Mouse (Mus musculus): ENCODE measurements around the gene 4933428M09Rik. TPM values are rescaled to one million over a fixed set of nuclear protein-coding genes. Genes with fewer than 3 reads are reported as not detected.

4933428M09Rik gene
- total and polyA plus RNA-seq, 3 experiments, result 0.17 TPM; not detected in 2

GRCm38 (mm10) chrX:139217776-139218175 lies 38.7 kb downstream of the 4933428M09Rik start:
- H3K9ac ChIP-seq (ENCODE audit: insufficient read depth, low read depth), result no peak overlapping the region

GRCm38 (mm10) chrX:139219017-139219416 lies 40.0 kb downstream of the 4933428M09Rik start:
- DNase-seq (ENCODE audit: extremely low read depth), result peak; percentile 59
- in situ Hi-C loops (cut with MboI; ENCODE audit: low pct_ligation_motif_present, low pct_unique_long_range_greater_than_20kb, low sequenced_read_pairs) (no loop called here), dilution Hi-C loops (cut with MboI; ENCODE audit: extremely low pct_ligation_motif_present, extremely low pct_unique_long_range_greater_than_20kb, low sequenced_read_pairs) (no loop called here)
- Histone ChIP-seq H3K27me3 (replicated peaks) (no peaks in the 10 kb centered on the region), H3K36me3 (replicated peaks in 1 of 2; ENCODE audit: control insufficient read depth in 1 of 2, insufficient read depth in 1 of 2, low read length in 1 of 2) (no peaks in the 10 kb centered on the region), H3K4me1 (ENCODE audit: control insufficient read depth in 1 of 2, insufficient read depth in 2 of 2) (peaks cover 0 to 25% of the 10 kb centered on the region in 2 experiments; a peak in 1 of 4 replicates), H3K79me2 (replicated peaks; ENCODE audit: control insufficient read depth, extremely low read depth, insufficient read depth, poor library complexity, severe bottlenecking) (no peaks in the 10 kb centered on the region), H3K27ac (ENCODE audit: insufficient read depth, low read depth) (no peak overlapping the region), H3K9me3 (replicated peaks; ENCODE audit: low read length) (no peaks in the 10 kb centered on the region), H3K4me2 (ENCODE audit: insufficient read depth, low read depth, poor library complexity, severe bottlenecking) (no peak overlapping the region; the same call in 1 of the 2 replicates), H3K4me3 (replicated peaks in 1 of 3; ENCODE audit: low read depth in 2 of 3, low read length in 2 of 3, poor library complexity in 1 of 3) (no peak overlapping the region), H3K9ac (ENCODE audit: insufficient read depth, low read depth) (no peak overlapping the region)
- TF ChIP-seq SMC3 (IDR thresholded peaks at IDR 0.05; ENCODE audit: low read depth, low read length) (peak; percentile 63), CTCF (conservative IDR thresholded peaks at IDR 0.05 in 1 of 2, IDR thresholded peaks at IDR 0.05 in 1 of 2; ENCODE audit: low read depth in 2 of 2, low read length in 2 of 2) (peak; percentile 42 to 69; a peak in 3 of 4 replicates), ELF1 (IDR thresholded peaks at IDR 0.05; ENCODE audit: low read depth, low read length) (no peak), RAD21 (IDR thresholded peaks at IDR 0.05; ENCODE audit: low read depth, low read length) (peak; percentile 46), ZC3H11A (IDR thresholded peaks at IDR 0.05; ENCODE audit: low read depth, low read length) (no peak)

More at GRCm38 (mm10) chrX:139217776-139218175, 38.7 kb downstream of the 4933428M09Rik start:
- peaks cover 0 to 25% of the 10 kb centered on the region in 2 experiments; a peak in 1 of 4 replicates for H3K4me1 ChIP-seq (ENCODE audit: control insufficient read depth in 1 of 2, insufficient read depth in 2 of 2)
- no peaks in the 10 kb centered on the region for H3K79me2 ChIP-seq (replicated peaks; ENCODE audit: control insufficient read depth, extremely low read depth, insufficient read depth, poor library complexity, severe bottlenecking)
- peak; percentile 72 for TF ChIP-seq ZNF384 (IDR thresholded peaks at IDR 0.05; ENCODE audit: low read depth, low read length)
- TF ChIP-seq E2F4 (IDR thresholded peaks at IDR 0.05; ENCODE audit: insufficient replicate concordance, low read depth, low read length), result no peak
- H3K36me3 ChIP-seq (replicated peaks in 1 of 2; ENCODE audit: control insufficient read depth in 1 of 2, insufficient read depth in 1 of 2, low read length in 1 of 2), result no peaks in the 10 kb centered on the region
- peak; percentile 37 for DNase-seq (ENCODE audit: extremely low read depth)
- no peaks in the 10 kb centered on the region for H3K9me3 ChIP-seq (replicated peaks; ENCODE audit: low read length)
- H3K27ac ChIP-seq (ENCODE audit: insufficient read depth, low read depth), result no peak overlapping the region
- peak overlapping the region in 2 of 3 experiments; percentile 45 to 49 for H3K4me3 ChIP-seq (replicated peaks in 1 of 3; ENCODE audit: low read depth in 2 of 3, low read length in 2 of 3, poor library complexity in 1 of 3)
- no peak overlapping the region for H3K4me2 ChIP-seq (ENCODE audit: insufficient read depth, low read depth, poor library complexity, severe bottlenecking)
- dilution Hi-C loops (cut with MboI; ENCODE audit: extremely low pct_ligation_motif_present, extremely low pct_unique_long_range_greater_than_20kb, low sequenced_read_pairs) (no loop called here), in situ Hi-C loops (cut with MboI; ENCODE audit: low pct_ligation_motif_present, low pct_unique_long_range_greater_than_20kb, low sequenced_read_pairs) (no loop called here)
- no peaks in the 10 kb centered on the region for H3K27me3 ChIP-seq (replicated peaks)

- Histone ChIP-seq H3K4me1 (ENCODE audit: control insufficient read depth in 1 of 2, insufficient read depth in 2 of 2) (peaks cover 0 to 25% of the 10 kb centered on the region in 2 experiments; a peak in 1 of 4 replicates), H3K79me2 (replicated peaks; ENCODE audit: control insufficient read depth, extremely low read depth, insufficient read depth, poor library complexity, severe bottlenecking) (no peaks in the 10 kb centered on the region), H3K9me3 (replicated peaks; ENCODE audit: low read length) (no peaks in the 10 kb centered on the region), H3K27ac (ENCODE audit: insufficient read depth, low read depth) (no peak overlapping the region), H3K4me3 (replicated peaks in 1 of 3; ENCODE audit: low read depth in 2 of 3, low read length in 2 of 3, poor library complexity in 1 of 3) (no peak overlapping the region), H3K27me3 (replicated peaks) (no peaks in the 10 kb centered on the region), H3K4me2 (ENCODE audit: insufficient read depth, low read depth, poor library complexity, severe bottlenecking) (no peak overlapping the region), H3K9ac (ENCODE audit: insufficient read depth, low read depth) (no peak overlapping the region), H3K36me3 (replicated peaks in 1 of 2; ENCODE audit: control insufficient read depth in 1 of 2, insufficient read depth in 1 of 2, low read length in 1 of 2) (no peaks in the 10 kb centered on the region)
- DNase-seq (ENCODE audit: extremely low read depth), result no peak
- in situ Hi-C loops (cut with MboI; ENCODE audit: low pct_ligation_motif_present, low pct_unique_long_range_greater_than_20kb, low sequenced_read_pairs) (no loop called here), dilution Hi-C loops (cut with MboI; ENCODE audit: extremely low pct_ligation_motif_present, extremely low pct_unique_long_range_greater_than_20kb, low sequenced_read_pairs) (no loop called here)
- TF ChIP-seq MEF2A (IDR thresholded peaks at IDR 0.05; ENCODE audit: borderline replicate concordance, low read depth, low read length), result no peak
- TF ChIP-seq NRF1 (IDR thresholded peaks at IDR 0.05; ENCODE audit: low read depth, low read length), result no peak
- TF ChIP-seq ZNF384 (IDR thresholded peaks at IDR 0.05; ENCODE audit: low read depth, low read length), result no peak
- TF ChIP-seq IRF4 (IDR thresholded peaks at IDR 0.05; ENCODE audit: low read depth, low read length), result no peak
- no peak for TF ChIP-seq POLR2AphosphoS2 (IDR thresholded peaks at IDR 0.05; ENCODE audit: low read depth, low read length)
- TF ChIP-seq RAD21 (IDR thresholded peaks at IDR 0.05; ENCODE audit: low read depth, low read length), result no peak
Measured at GRCm38 (mm10) chrX:139220830-139221229, 41.8 kb downstream of the 4933428M09Rik start.

All from CH12.LX (cell line).